Mouse (Mus musculus): Measurements from ENCODE around the gene Adamts1. TPM values are rescaled to one million over a fixed set of nuclear protein-coding genes. Genes with fewer than 3 reads are reported as not detected.

The Adamts1 gene
- total RNA-seq (2021), result 10 to 100 TPM; 16.3 to 21.4 TPM
- long read RNA-seq, experiment 1, full-length matches to known transcripts, result 14 of 16 reads
- long read RNA-seq, experiment 1, partial matches to known transcripts, result 1 of 16 reads
- long read RNA-seq, experiment 1, other reads (novel, unspliced or antisense), result 1 of 16 reads
- long read RNA-seq, experiment 2, full-length matches to known transcripts, result 24 of 31 reads
- long read RNA-seq, experiment 2, partial matches to known transcripts, result 2 of 31 reads
- long read RNA-seq, experiment 2, other reads (novel, unspliced or antisense), result 5 of 31 reads

- DNase-seq (ENCODE audit: low spot score in 2 of 2), result peak; percentile 75 to 83
Observed at GRCm38 (mm10) chr16:85802954-85803353, at the start of gene Adamts1. TSS of gene Adamts1 (minus strand) at chr16:85803113.

- DNase-seq (ENCODE audit: low spot score in 2 of 2), result no peak
Observed at GRCm38 (mm10) chr16:85827066-85827465, 24.2 kb upstream of the Adamts1 start.

- no peak for DNase-seq (ENCODE audit: low spot score in 2 of 2)
Observed at GRCm38 (mm10) chr16:85822330-85822916, 19.5 kb upstream of the Adamts1 start.

GRCm38 (mm10) chr16:85819808-85820458 lies 17.0 kb upstream of the Adamts1 start:
- DNase-seq (ENCODE audit: low spot score in 2 of 2), result no peak

- no peak for DNase-seq (ENCODE audit: low spot score in 2 of 2)
Observed at GRCm38 (mm10) chr16:85814116-85814515, 11.2 kb upstream of the Adamts1 start.

GRCm38 (mm10) chr16:85807626-85808025 lies 4.7 kb upstream of the Adamts1 start:
- DNase-seq (ENCODE audit: low spot score in 2 of 2), result peak; percentile 68 to 75

- peak in 1 of 2 experiments; percentile 79 for DNase-seq (ENCODE audit: low spot score in 2 of 2)
Observed at GRCm38 (mm10) chr16:85807072-85807471, 4.2 kb upstream of the Adamts1 start.

- peak in 1 of 2 experiments; percentile 82 for DNase-seq (ENCODE audit: low spot score in 2 of 2)
Observed at GRCm38 (mm10) chr16:85805581-85805980, 2.7 kb upstream of the Adamts1 start.

- no peak for DNase-seq (ENCODE audit: low spot score in 2 of 2)
Observed at GRCm38 (mm10) chr16:85803613-85804551, 969 bp upstream of the Adamts1 start.

- DNase-seq (ENCODE audit: low spot score in 2 of 2), result no peak
Observed at GRCm38 (mm10) chr16:85801971-85802811, 722 bp downstream of the Adamts1 start.

GRCm38 (mm10) chr16:85801252-85801651 lies 1.7 kb downstream of the Adamts1 start:
- DNase-seq (ENCODE audit: low spot score in 2 of 2), result peak; percentile 74 to 76

GRCm38 (mm10) chr16:85800691-85801090 lies 2.2 kb downstream of the Adamts1 start:
- DNase-seq (ENCODE audit: low spot score in 2 of 2), result peak; percentile 71 to 82

GRCm38 (mm10) chr16:85799971-85800370 lies 2.9 kb downstream of the Adamts1 start:
- DNase-seq (ENCODE audit: low spot score in 2 of 2), result no peak

GRCm38 (mm10) chr16:85798334-85798733 lies 4.6 kb downstream of the Adamts1 start:
- no peak for DNase-seq (ENCODE audit: low spot score in 2 of 2)

GRCm38 (mm10) chr16:85797161-85797560 lies 5.8 kb downstream of the Adamts1 start:
- no peak for DNase-seq (ENCODE audit: low spot score in 2 of 2)

GRCm38 (mm10) chr16:85795731-85796130 lies 7.2 kb downstream of the Adamts1 start:
- no peak for DNase-seq (ENCODE audit: low spot score in 2 of 2)

- DNase-seq (ENCODE audit: low spot score in 2 of 2), result no peak
Observed at GRCm38 (mm10) chr16:85793166-85793830, 9.6 kb downstream of the Adamts1 start.

GRCm38 (mm10) chr16:85781076-85781475 lies 21.8 kb downstream of the Adamts1 start:
- DNase-seq (ENCODE audit: low spot score in 2 of 2), result no peak

GRCm38 (mm10) chr16:85779775-85780174 lies 23.1 kb downstream of the Adamts1 start:
- DNase-seq (ENCODE audit: low spot score in 2 of 2), result peak in 1 of 2 experiments; percentile 44

GRCm38 (mm10) chr16:85772272-85772671 lies 30.6 kb downstream of the Adamts1 start:
- DNase-seq (ENCODE audit: low spot score in 2 of 2), result no peak
